Mouse (Mus musculus) bone marrow macrophage, adult 2 months (primary cell): ENCODE results near the gene Fto.

Experiments used
- CTCF ChIP-seq: IDR thresholded peaks from 2 replicates; pipeline ENCODE4 v1.5.1; 2012; ENCODE audit warnings: low read depth, mild to moderate bottlenecking, low read length, moderate library complexity
- POLR2A ChIP-seq: IDR thresholded peaks from 2 replicates; pipeline ENCODE4 v1.6.1; 2012; ENCODE audit warnings: mild to moderate bottlenecking, low read depth, low read length, borderline replicate concordance

GRCm38 (mm10) chr8:91669461-91670071 lies 356.2 kb downstream of the Fto start:
- TF ChIP-seq POLR2A (no peak), CTCF (no peak)
